Mouse (Mus musculus): Measurements from ENCODE around the gene Cdk11b. TPM values are rescaled to one million over a fixed set of nuclear protein-coding genes. Genes with fewer than 3 reads are reported as not detected.

The Cdk11b gene
- total and polyA plus RNA-seq, 3 experiments = 56.6 to 249 (median 113) TPM

DNA sequence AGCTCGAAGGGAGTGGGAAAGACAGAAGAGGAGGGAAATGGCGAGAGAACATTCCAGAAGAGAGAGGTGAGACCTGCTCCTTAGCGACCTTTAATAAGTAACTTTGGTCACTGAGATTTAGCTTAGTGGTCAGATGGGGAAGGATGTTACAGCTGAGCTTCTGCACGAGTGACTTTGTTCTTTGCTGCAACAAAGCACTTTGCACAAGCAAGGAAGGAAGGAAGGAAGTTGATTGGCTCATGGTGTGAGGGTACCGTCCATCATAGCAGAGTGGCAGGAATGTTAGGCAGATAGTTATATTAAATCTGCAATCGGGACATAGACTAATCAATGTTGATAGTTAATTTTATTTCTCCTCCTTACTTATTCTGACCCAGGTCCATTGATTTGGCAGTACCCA is 5.6 kb downstream of the Cdk11b start:
- Histone ChIP-seq H3K4me1 (ENCODE audit: control insufficient read depth in 1 of 2, insufficient read depth in 2 of 2, low read length in 2 of 2) (no peaks in the 10 kb centered on the region), H3K79me2 (ENCODE audit: control insufficient read depth, insufficient read depth, low read length, poor library complexity) (peaks cover 1% of the 10 kb centered on the region), H3K27me3 (ENCODE audit: control insufficient read depth in 1 of 2, insufficient read depth in 2 of 2, low read length in 2 of 2) (no peaks in the 10 kb centered on the region), H3K4me3 (ENCODE audit: control insufficient read depth in 1 of 2, insufficient read depth in 1 of 2, low read depth in 2 of 2, low read length in 2 of 2) (no peak overlapping the region), H3K27ac (ENCODE audit: control insufficient read depth, low read depth, low read length) (no peak overlapping the region), H3K9me3 (replicated peaks; ENCODE audit: insufficient read depth, low read length) (no peaks in the 10 kb centered on the region), H3K9ac (ENCODE audit: control insufficient read depth, low read depth, low read length, poor library complexity, severe bottlenecking) (no peak overlapping the region), H3K36me3 (ENCODE audit: control insufficient read depth in 1 of 2, insufficient read depth in 2 of 2, low read length in 2 of 2) (peaks cover 0 to 37% of the 10 kb centered on the region in 2 experiments)
- DNase-seq (ENCODE audit: low read depth, low spot score) = no peak
- TF ChIP-seq NELFE (IDR thresholded peaks at IDR 0.05; ENCODE audit: low read depth, low read length) = no peak
- TF ChIP-seq CHD2 (IDR thresholded peaks at IDR 0.05; ENCODE audit: low read length) = no peak
- no peak for TF ChIP-seq ZMIZ1 (IDR thresholded peaks at IDR 0.05; ENCODE audit: low read depth, low read length)
- no peak for TF ChIP-seq POLR2AphosphoS2 (IDR thresholded peaks at IDR 0.05; ENCODE audit: low read length)
- no peak for TF ChIP-seq JUND (IDR thresholded peaks at IDR 0.05; ENCODE audit: low read depth, low read length)
- no peak for TF ChIP-seq TAL1 (IDR thresholded peaks at IDR 0.05; ENCODE audit: low read length)
- TF ChIP-seq POLR2AphosphoS5 (IDR thresholded peaks at IDR 0.05; ENCODE audit: borderline replicate concordance, low read depth, low read length) = no peak
- TF ChIP-seq CTCF (IDR thresholded peaks at IDR 0.05 in 2 of 3, conservative IDR thresholded peaks at IDR 0.05 in 1 of 3; ENCODE audit: control insufficient read depth in 1 of 3, insufficient read depth in 1 of 3, low read depth in 2 of 3, low read length in 3 of 3, poor library complexity in 1 of 3, severe bottlenecking in 1 of 3) = no peak
- TF ChIP-seq RAD21 (IDR thresholded peaks at IDR 0.05; ENCODE audit: low read depth, low read length) = no peak
- no peak for TF ChIP-seq USF2 (IDR thresholded peaks at IDR 0.05; ENCODE audit: borderline replicate concordance in 1 of 2, insufficient read depth in 1 of 2, low read depth in 1 of 2, low read length in 2 of 2)
- TF ChIP-seq MXI1 (IDR thresholded peaks at IDR 0.05; ENCODE audit: low read depth, low read length) = no peak
- TF ChIP-seq KAT2A (conservative IDR thresholded peaks at IDR 0.05; ENCODE audit: low read depth, low read length) = no peak
- no peak for TF ChIP-seq SMC3 (IDR thresholded peaks at IDR 0.05; ENCODE audit: low read depth, low read length)
- no peak for TF ChIP-seq USF1 (IDR thresholded peaks at IDR 0.05; ENCODE audit: low read depth, low read length)
- TF ChIP-seq RCOR1 (IDR thresholded peaks at IDR 0.05; ENCODE audit: low read depth, low read length) = no peak
- TF ChIP-seq ZNF384 (IDR thresholded peaks at IDR 0.05; ENCODE audit: low read depth, low read length) = no peak
- TF ChIP-seq CHD1 (IDR thresholded peaks at IDR 0.05; ENCODE audit: low read depth, low read length) = no peak
- no peak for TF ChIP-seq HCFC1 (IDR thresholded peaks at IDR 0.05; ENCODE audit: low read depth, low read length)
- no peak for TF ChIP-seq GATA1 (IDR thresholded peaks at IDR 0.05; ENCODE audit: low read depth, low read length)

DNA sequence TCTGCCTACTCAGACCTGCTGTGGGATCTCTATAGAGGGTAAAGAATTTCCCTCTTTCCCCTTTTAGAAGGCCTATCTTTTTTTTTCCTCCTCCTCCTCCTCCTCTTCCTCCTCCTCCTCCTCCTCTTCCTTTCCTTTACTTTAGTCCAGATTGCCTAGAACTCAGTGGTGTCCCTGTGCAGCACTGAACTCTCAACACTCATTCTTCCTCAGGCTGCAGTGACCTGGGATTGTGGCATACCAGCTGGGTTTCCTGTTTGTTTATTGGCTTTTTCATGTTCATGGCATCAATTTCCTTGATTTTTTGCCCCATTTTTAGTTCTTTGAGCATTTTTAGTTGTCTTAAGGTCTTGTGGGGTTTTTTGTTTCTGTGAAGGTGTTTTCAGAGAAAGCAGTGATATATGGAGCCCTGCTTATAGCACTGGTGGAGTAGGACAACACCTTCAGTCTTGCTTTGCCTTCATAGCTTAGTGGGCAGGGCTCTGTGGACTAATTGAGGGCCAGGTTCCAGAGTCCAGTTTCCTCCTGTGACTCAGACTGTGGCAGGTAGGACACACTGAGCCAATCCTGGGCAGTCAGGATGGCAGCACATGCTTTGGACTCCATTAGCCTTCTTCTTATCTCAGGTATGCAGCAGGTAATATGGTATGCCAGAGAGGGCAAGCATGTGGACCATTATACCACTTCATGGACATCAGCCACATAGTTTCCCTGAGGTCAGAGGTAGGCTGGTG is 11.3 kb downstream of the Cdk11b start:
- H3K9me3 ChIP-seq (replicated peaks; ENCODE audit: insufficient read depth, low read length) = no peaks in the 10 kb centered on the region
- TF ChIP-seq MEF2A (IDR thresholded peaks at IDR 0.05; ENCODE audit: extremely low read depth, insufficient replicate concordance, low read depth, low read length, poor library complexity, severe bottlenecking) (no peak), NRF1 (IDR thresholded peaks at IDR 0.05; ENCODE audit: insufficient read depth, low read depth, low read length, poor library complexity, severe bottlenecking) (no peak), MAFK (IDR thresholded peaks at IDR 0.05; ENCODE audit: borderline replicate concordance, low read depth, low read length) (no peak), MYB (IDR thresholded peaks at IDR 0.05; ENCODE audit: low read depth, low read length) (no peak), CHD2 (IDR thresholded peaks at IDR 0.05; ENCODE audit: low read length) (no peak), NELFE (IDR thresholded peaks at IDR 0.05; ENCODE audit: low read depth, low read length) (no peak), CHD1 (IDR thresholded peaks at IDR 0.05; ENCODE audit: low read depth, low read length) (no peak), ZNF384 (IDR thresholded peaks at IDR 0.05; ENCODE audit: low read depth, low read length) (no peak), MAZ (IDR thresholded peaks at IDR 0.05; ENCODE audit: low read depth, low read length) (no peak), JUND (IDR thresholded peaks at IDR 0.05; ENCODE audit: low read depth, low read length) (no peak)

More for the DNA sequence above, 11.3 kb downstream of the Cdk11b start:
- Histone ChIP-seq H3K27me3 (ENCODE audit: control insufficient read depth in 1 of 2, insufficient read depth in 2 of 2, low read length in 2 of 2) (no peaks in the 10 kb centered on the region), H3K9ac (ENCODE audit: control insufficient read depth, low read depth, low read length, poor library complexity, severe bottlenecking) (no peak overlapping the region), H3K4me3 (ENCODE audit: control insufficient read depth in 1 of 2, insufficient read depth in 1 of 2, low read depth in 2 of 2, low read length in 2 of 2) (no peak overlapping the region), H3K79me2 (ENCODE audit: control insufficient read depth, insufficient read depth, low read length, poor library complexity) (no peaks in the 10 kb centered on the region), H3K4me1 (ENCODE audit: control insufficient read depth in 1 of 2, insufficient read depth in 2 of 2, low read length in 2 of 2) (no peaks in the 10 kb centered on the region), H3K36me3 (ENCODE audit: control insufficient read depth in 1 of 2, insufficient read depth in 2 of 2, low read length in 2 of 2) (peaks cover 0 to 43% of the 10 kb centered on the region in 2 experiments; a peak in 2 of 4 replicates), H3K27ac (ENCODE audit: control insufficient read depth, low read depth, low read length) (no peak overlapping the region)
- DNase-seq (ENCODE audit: low read depth, low spot score) = no peak
